Mouse (Mus musculus) stomach, postnatal 0 days (tissue): Measurements from ENCODE around the gene Ttc7.

ENCODE experiments used
- CTCF ChIP-seq: IDR thresholded peaks from 2 replicates; pipeline ENCODE4 v1.5.1; 2016; ENCODE audit warnings: antibody characterized with exemption, low read depth, mild to moderate bottlenecking, moderate library complexity
- EP300 ChIP-seq: optimal IDR thresholded peaks from 2 replicates; pipeline ENCODE3; 2016; ENCODE audit warnings: antibody characterized with exemption

DNA sequence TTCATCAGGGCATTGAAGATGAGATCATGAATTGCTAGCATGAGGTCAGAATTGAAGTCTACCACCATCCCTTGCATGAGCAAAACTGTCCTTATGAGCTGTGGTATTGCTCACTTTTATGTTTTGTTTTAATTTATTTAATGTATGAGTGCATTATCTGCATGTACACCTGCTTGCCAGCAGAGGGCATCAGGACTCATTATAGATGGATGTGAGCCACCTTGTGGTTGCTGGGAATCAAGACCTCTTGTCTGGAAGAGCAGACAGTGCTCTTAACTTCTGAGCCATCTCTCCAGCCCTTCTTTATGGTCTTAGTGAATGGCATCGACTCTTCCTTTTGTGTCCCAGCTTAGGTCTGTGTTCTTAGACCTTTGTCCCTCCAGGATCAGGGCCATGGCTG lies 39.0 kb downstream of the Ttc7 start:
- TF ChIP-seq CTCF = peak; percentile 77
- no peak for TF ChIP-seq EP300
